Mouse (Mus musculus) ES-E14 (cell line): Measurements from ENCODE around the gene Plac9a.

Experiments used
- HCFC1 ChIP-seq: IDR thresholded peaks from 2 replicates; pipeline ENCODE4 v1.6.1; 2012; ENCODE audit warnings: low read length, inconsistent platforms, borderline replicate concordance; ENCODE audit not compliant: insufficient read depth
- MAFK ChIP-seq: IDR thresholded peaks from 2 replicates; pipeline ENCODE4 v1.6.1; 2014; ENCODE audit warnings: mild to moderate bottlenecking, low read depth, low read length, inconsistent platforms; ENCODE audit not compliant: insufficient read depth

DNA sequence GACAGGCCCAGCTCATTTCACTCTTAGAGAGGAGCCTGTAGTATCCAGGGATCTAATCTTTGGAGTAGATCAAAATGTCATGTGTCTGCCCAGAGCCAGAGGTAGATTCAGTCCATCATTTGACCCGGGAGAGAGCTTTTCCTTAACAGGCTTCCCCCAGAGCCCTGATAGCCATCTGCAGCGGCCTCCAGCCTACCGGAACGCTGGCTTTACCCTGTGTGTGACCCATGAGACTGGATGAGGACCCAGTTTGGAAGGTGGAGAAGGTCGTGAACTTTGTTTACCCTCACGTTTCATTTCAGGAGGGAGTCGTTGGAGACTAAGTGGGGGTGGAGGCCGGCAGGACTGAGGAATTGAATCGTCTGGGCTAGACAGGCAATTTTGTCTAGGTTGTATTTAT is 55.2 kb downstream of the Plac9a start:
- TF ChIP-seq HCFC1 (no peak), MAFK (no peak)
